Mouse (Mus musculus) ovary, adult 18-20 months (tissue): Measurements from ENCODE around the gene Ccpg1os.
A peak's percentile ranks its signal among the peaks of the same experiment; 100 is the strongest.

Experiments used
- DNase-seq: peaks from one replicate; pipeline ENCODE4 v3.0.0; 2022; ENCODE audit warnings: low spot score, mixed read lengths

Ccpg1os gene

DNA sequence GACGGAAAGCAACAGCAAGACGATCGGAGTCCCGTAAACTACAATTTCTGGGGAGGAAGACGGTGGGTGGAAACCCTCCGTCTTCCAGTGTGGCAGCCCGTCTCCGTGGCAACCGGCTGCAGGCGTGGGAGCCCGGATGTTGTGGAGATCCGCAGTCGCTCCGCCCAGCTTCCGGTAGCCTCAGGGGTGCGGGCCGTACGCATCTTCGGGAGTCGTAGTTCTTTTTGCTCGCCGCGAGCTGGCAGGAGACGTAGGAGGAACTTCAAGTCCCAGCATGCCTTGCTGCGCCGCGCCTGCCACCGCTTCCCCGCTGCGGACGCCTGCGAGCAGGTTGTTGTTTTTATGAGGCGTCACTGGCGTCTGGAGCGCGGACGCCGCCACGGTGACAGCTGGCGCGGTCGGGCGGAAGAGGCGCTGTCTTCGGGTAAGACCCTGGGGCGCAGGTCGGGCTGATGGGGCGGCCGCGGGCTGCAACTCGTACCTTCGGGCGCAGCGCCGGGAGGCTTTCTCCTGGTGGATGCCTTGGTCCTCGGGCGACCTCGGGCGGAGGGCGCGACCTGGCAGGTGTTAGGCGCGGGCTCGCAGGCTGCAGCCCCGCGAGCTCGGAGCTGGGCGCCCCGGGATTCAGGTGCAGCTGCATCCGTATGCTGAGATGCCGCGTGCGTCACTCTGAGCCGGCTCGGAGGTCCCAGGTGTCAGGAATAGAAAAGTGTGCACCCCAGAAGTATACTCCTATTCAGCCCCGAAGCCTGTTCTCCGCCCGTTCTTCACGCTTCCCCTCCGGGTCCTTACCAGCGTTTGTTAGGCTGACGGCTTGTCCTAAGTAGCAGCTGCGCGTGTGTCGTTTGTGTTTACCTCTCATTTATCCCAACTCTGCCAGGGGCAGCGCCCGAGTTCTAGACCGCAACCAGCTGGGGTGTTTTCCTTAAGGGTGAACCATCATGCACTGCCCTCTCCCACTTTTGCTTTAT, at the start of gene Ccpg1os, which contains the start of gene Ccpg1:
Gene Ccpg1os (minus strand): TSS at position 133 of the 971 bp plus-strand sequence.
Gene Ccpg1 (plus strand): TSS at position 180 of the 971 bp plus-strand sequence.
- peak; percentile 96 for DNase-seq

DNA sequence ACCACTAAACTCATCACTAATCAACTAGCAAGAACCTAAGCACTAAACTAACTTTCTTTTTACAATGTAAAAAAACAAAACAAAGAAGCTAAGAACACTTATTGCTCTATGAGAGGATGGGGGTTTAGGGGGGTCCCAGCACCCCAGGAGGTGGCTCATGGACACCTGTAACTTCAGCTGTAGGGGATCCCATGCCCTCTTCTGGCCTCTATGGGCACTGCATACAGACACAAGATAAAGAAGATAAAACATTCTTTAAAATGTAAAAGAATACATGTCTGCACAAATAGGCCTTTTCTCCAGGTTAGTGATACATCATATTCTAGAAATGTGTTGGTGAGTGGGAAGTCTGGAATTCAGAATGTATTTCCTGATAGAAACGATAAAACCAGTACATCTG, 48.2 kb upstream of the Ccpg1os start:
- DNase-seq = no peak

DNA sequence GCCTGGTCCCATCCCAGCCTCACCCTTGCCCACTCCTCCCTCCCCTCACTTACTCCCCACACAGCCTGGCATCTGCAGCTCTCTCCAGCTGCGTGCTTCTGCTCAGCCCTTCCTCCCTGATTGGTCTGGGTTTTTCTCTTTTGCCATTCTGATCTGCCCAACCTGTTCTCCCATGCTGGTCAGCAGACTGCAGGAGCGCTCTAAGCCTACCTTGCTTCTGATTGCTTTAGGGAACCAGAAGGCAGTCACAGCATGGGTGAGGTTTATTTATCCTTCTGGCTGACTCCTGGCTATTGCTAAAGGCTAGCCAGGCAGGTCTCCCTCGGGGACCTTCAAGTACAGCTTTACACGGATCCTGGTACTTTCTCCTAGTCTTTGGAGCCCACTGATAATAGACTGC, 46.2 kb upstream of the Ccpg1os start:
- no peak for DNase-seq

DNA sequence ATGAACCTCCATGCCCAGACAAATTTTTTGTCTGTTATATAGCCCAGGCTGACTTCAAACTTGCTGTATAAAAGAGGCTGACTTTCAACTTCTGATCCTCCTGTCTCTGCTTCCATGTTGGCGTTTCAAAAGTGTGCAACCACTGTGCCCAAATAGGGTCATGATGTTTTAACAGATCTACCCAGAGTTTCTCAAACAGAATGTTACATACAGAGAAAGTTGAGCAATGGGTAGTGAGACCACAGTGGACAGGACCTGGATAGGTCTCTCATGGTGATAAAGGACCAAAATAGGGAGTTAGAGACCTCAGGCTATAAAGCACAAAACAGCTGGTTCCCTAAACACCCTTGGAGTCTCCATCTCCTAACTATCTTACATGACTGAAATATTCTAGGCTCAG, 45.3 kb upstream of the Ccpg1os start:
- no peak for DNase-seq

DNA sequence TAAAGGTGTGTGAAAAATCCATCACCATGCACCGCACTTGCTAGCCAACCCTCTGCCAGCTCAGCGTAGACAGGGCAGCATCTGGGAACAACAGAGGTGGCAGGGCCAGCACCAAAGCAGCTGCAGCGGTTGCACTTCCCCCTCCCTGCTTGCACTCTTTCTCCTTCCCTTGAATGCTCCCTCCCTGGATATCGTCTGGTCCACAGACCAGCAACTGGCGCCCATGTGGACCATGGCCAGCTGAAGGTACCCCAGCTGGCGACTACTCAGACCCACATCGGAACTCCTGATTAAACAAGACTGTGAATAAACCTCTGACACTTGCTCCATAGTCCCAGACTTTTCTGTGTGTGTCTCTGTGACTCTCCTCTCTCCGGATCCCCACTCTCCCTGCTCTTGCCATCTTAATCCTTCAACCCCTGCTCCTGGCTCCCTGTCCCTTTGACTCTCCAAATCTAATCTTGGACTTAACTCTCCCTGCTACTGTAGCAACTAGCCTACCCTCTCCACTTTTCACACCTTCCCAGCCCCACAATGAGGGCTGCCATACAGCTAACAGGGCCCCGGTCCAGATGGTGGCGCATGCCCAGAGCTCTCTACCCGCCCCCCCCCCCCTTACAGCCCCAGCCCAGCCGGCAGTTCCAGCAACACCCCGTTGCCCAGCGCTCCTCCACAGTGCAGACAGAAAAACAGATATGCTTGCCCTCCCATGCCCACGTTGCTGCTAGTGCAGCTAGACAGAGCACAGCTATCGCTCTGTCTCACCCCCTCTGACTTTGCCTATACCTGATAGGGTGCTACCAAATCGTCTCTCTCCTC, 40.8 kb upstream of the Ccpg1os start:
- no peak for DNase-seq

DNA sequence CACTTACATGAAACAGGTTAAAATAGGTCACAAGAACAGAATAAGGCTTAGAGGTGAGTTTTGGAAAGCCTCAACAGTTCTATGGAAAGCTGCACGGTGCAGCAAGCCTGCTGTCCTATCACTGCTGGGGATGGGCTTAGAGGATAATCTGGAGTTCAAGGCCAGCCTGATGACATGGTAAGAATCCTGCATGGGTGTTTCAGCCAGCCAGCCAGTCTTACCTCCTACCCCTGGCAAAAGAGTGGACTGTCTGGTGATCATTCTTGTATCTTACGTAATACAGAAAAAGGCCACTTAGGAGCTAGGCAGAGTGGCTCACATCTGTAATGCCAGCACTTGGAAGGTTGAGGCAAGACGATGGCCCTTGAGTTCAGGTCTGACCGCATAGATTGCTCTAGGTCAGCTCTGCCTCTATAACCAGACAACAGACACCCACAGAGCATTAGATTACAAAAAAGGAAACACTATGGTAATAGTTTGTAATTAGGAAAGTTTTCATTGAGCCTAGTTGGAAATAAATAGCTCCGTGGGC, 35.5 kb upstream of the Ccpg1os start:
- DNase-seq = no peak

DNA sequence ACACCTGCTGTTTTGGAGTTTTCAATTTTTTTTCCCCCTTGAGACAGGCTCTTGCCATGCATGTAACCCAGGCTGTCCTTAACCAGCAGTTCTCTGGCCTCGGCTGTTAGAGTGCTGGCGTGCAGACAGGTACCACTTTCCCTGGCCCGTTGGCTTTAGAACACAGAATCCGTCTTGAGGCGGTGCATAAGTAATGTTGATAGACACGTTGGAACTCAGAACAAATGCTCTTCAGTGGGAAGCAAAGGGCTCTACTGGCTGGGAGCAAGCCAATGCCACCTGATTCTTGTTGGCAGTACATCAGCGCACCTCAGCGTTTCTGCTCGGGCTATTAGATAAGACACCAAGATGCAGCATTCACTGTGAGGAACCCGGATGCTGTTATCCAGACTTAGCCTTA, 34.7 kb upstream of the Ccpg1os start:
- DNase-seq = no peak

DNA sequence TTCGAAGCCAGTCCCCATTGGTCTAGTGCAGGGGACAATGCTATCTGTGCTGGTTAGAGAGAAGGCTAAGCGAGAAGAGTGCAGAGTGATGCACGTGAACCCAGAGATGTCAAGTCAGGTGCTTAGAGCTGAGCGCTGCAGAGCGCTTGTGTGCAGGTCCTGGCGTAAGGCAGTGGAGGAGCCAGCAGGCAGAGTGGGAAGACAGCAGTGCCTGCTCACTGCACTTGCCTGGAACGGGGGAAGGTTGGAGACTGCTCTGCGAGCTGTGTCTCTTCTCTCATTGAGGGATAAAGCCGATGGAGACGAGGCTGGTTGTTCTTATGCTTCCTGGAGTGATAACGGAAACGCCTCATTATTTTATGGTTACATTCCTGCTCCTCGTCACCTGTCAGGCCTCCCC, 29.5 kb upstream of the Ccpg1os start:
- no peak for DNase-seq

DNA sequence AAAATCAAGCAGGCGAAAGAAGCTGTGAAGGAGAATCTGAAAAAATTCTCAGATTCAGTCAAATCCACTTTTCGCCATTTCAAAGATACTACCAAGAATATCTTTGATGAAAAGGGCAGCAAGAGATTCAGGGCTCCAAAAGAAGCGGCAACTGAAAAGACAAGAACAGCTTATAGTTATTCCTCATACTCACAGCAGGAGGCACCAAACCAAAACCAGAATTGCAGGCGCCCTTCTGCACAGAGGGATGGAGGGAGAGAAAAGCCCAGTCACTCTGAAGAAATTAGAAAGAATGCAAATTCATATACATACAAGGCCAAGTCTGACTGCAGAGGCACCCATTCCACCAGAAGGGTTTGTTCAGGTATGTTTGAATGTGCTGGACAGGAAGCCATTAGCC, 27.4 kb upstream of the Ccpg1os start:
- no peak for DNase-seq

DNA sequence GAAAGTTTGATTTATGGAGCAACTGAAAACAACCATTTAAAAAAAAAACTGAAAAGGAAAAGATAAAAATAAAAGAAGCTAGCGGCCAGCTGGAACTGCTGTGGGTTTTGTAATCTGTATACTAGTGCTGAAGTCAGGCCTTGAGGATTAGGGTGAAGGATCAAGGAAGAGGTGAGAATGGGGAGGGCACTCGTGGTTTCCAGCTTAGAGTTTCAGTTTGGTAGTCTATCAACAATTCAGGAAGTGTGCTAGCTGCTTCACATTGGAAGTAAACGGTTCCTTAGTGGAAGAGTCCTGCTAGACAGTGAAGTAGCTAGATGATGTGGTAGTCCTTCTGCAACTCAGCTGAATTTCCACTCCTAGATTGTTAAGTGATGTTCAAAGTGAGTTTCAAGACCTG, 23.2 kb upstream of the Ccpg1os start:
- no peak for DNase-seq

DNA sequence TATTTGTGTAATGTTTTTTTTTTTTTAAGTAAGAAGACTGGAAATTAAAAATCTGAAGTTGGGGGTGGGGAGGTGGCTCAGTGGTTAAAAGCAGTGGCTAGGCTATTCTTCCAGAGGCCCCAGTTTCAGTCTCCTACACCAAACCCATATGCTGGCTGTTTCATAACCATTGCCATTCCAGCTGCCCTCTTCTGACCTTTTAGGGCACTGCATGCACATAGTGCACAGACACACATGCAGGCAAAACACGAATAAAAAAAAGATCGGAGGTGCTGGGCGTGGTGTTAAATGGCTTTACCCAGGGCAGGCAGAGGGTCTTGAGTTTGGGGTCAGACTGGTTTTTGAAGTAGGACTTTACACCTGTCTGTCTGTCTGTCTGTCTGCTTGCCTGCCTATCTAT, 21.0 kb upstream of the Ccpg1os start:
- DNase-seq = no peak

DNA sequence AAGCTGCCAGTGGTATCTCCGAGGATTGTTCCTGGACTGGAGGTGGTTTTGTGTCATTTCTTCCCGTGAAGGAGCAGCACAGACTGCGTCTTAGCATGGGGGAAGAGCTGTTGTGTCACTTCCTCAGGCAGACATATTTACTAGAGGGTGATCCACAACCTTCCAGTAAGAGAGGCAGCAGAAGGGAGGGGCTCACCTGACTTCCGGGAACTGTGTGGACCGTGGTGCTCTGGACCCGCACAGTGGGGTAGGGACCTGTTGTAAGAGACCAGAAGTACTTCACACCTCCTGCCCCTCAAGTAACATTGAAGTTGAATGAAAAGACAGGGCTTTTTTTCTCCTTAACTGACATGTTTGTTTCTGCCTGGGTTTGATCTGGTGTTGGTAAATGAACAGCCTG, 19.9 kb upstream of the Ccpg1os start:
- no peak for DNase-seq

DNA sequence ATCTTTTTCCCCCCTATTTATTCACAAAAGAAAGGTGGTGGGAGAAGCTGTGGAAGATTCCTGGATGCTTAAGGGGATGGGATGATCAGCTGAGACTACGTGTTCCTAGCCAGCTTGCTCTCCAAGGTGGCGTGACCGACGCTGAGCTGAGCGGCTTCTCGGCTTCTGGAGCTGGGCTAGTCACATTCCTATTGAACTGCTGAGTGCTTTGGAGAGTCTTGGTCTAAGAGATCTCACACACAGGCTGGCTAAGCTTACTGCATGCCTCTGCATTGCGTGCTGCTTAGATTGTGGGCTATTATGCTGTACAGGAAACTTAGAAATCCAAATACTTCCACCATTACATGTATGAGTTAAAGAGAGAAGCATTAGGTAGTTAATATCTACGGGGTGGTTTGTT, 18.9 kb upstream of the Ccpg1os start:
- no peak for DNase-seq

DNA sequence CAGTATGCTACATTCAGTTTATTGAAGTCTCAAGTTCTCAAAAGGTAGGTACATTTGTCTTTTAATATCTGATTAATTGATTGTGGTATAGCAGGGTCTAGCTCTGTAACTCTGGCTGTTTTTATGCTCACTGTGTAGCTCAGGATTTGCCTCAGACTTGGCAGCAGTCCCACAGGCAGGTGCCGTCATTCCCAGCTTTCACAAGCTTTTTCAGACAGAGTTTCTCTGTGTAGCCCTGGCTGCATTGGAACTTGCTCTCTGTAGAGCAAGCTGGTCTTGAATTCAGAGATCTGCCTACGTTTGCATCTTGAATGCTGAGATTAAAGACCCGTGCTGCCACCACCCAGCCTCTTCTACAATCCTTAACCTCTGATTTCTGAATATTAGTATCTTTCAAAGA, 17.0 kb upstream of the Ccpg1os start:
- DNase-seq = no peak

DNA sequence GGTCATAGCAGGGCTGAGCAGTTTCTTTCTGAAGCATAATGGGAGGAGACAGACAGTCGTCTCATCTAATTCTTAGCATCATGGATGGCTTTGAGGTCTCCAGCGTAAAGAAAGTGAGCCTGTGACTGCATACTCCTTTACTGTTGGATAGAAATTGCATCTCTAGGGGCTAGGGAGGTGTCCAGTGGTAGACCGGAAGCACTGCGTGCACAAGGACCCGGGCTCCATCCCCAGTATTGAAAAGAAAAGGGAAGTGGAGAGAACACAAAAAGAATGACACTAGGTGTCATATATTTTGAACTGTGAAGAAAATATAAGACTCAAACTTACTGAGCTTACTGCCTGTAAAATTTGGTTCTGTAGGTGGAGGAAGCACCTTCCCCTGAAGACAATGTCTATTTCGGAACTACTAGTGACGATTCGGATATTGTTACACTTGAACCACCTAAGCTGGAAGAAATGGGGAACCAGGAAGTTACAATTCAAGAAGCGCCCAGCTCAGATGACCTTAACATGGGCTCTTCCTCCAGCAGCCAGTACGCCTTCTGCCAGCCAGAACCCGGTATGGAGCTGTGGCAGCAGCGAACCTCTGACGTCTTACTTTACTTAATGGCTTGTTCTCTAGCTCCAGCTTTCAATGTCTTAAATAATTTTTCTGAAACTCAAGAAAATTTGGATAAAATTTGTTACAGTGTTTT, 16.3 kb upstream of the Ccpg1os start:
- no peak for DNase-seq

DNA sequence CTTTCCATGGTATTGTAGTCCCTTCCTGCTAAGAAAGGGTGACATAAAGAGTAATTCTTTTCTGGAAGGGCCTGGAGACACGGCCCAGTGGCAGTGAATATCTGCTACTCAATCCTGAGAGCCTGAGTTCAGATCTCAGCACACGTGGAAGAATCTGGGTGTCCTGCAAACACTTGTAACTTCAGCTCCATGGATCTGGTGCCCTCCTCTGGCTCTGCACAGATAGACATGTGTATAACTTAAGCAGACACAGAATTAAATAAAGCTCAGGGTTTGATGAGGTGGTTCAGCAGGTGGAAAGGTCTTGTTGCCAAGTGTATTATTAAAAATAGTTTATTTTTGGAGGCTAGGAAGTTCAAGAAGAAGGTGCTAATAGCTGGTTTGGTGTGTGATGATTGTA, 15.3 kb upstream of the Ccpg1os start:
- DNase-seq = no peak

DNA sequence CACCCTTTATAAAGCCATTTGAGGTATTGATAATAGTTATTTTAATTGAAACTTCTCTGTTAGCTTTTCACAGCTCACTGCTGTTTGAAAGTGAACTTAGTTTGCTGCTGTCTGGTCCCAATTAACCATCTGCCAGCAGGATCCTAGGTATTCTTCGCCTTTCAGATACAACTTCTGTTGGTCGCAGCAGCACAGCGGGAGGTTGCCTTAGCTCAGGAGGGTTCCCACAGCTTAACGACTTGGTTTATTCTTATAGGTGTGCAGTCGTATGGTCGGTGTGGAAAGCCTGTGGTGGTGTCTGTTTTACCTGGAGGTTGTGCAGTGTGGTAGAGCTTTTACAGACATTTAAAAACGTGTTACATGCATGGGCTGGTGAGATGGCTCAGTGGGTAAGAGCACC, 11.6 kb upstream of the Ccpg1os start:
- DNase-seq = no peak

DNA sequence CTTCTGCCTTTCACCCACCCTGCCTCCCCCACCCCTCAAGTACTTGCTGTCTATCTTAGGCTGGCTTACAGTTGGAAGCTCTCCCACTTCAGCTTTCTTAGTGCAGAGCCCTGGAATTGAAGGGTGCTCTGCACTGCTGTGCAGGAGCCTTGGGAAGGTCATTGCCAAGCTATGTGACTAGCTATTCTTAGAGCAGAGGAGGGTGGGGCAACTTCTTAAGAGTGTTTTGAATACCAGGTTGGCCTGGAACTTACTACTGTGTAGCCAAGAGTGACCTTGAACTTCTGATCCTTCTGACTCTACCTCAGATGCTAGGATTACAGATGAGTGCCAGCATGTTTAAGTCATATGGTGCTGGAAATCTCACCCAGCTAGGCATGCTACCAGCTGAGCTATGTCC, 11.0 kb upstream of the Ccpg1os start:
- no peak for DNase-seq

DNA sequence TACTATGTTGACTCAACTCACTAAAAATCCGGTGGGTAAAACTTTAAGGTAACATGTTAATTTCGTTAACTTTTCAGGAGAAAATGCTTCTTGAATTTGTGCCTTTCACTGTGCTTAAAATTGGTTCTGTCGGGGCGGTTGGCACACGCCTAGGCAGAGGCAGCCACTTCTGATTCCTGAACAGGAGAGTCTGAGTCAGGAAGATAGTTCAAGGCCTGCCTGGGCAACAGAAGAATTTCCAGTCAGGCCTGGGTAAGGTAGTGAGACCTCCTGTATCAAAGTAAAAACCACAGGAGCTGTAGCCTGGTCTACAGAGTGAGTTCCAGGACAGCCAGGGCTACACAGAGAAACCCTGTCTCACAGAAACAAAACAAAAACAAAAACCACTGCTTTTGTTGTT, 7.4 kb upstream of the Ccpg1os start:
- no peak for DNase-seq

DNA sequence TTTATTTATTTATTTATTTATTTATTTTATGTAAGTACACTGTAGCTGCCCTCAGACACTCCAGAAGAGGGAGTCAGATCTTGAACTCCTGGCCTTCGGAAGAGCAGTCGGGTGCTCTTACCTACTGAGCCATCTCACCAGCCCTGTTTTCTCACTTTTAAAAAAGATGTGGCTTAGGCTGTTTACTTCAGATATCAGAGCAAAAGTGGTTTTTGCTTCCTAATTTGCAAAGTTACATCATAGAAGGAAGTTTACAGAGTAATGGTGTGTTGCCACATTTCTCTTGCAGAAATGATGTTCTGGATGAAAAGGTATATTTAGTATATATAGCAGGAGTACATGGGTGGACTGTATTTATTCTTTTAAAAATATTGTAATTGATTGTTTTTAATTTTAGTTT, 6.2 kb upstream of the Ccpg1os start:
- no peak for DNase-seq

DNA sequence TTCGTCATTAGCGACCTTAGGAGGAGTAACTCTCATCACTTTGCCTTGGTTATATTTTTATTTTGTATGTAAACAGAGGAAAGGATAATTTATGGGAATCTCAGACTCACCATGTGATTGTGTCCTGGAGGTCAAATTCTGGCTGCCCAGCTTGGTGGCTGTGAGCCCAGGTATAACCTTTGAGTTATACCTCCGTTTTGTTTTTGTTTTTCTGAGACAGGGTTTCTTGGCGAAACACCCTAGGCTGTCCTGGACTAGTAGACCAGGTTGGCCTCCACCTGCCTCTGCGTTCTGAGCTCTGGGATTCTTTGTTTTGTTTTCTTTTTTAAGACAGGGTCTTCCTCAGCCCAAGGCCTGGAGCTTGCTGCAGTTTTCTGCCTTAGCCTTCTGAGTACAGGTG, 3.5 kb upstream of the Ccpg1os start:
- DNase-seq = no peak

DNA sequence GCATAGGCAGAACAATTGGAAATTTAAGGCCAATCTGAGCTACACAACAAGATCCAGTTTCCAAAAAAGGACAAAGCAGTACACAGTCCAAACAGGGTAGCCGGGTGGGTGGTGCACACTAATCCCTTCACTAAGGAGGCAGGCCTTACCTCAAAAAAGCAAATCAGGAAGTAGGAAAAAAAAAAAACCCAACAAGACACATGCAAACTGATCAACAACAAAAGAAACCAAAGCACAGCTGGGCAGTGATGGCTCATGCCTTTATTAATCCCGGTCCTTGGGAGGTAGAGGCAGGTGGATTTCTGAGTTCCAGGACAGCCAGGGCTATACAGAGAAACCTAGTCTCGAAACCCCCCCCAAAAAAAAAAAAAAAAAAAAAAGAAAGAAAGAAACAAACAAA, 2.5 kb upstream of the Ccpg1os start:
- no peak for DNase-seq
